Mouse (Mus musculus): ENCODE results near the gene Zfp772.
"Not testable (repeated sequence)": the region's sequence is repeated elsewhere in the genome, so short reads cannot be mapped to it uniquely, and the experiment has no call there.

Gene Zfp772

GRCm38 (mm10) chr7:7209313-7210151, at the start of gene Zfp772:
Gene Zfp772 (minus strand): TSS chr7:7209998.
- Histone ChIP-seq H3K4me3 (replicated peaks; ENCODE audit: low read length) (peak within 1 kb of the TSS; percentile 82), H3K36me3 (ENCODE audit: insufficient read depth, low read length) (peaks cover 16% of the 10 kb centered on the region)
- not testable (repeated sequence) for H3K27me3 ChIP-seq (ENCODE audit: insufficient read depth, low read length); H3K9me3 ChIP-seq (ENCODE audit: low read length); H3K4me1 ChIP-seq (replicated peaks; ENCODE audit: low read depth, low read length)

DNA sequence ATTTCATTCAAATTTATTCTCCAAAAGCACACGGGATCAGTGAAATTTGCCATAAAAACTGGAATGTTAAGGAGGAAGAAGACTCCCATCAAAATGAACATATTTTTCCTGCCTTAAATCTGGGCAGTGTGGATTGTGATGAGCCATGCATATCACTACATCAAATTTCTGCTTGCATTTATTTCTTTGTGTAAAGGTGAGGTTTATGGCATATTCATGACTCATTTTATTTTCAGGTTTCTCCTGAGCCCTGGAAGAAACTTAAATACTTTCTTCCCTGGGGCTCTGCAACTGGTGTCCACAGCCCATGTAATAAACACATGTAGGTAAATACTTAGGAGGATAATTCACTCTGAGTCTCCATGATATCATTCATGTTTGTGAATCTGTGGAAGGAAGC, 37.4 kb upstream of the Zfp772 start, which contains the start of gene Vmn2r29:
TSS of gene Vmn2r29 (minus strand) at position 101 of the 400 bp plus-strand sequence.
- H3K4me3 ChIP-seq (replicated peaks; ENCODE audit: low read length); H3K9me3 ChIP-seq (ENCODE audit: low read length); H3K27me3 ChIP-seq (ENCODE audit: insufficient read depth, low read length); H3K36me3 ChIP-seq (ENCODE audit: insufficient read depth, low read length); H3K4me1 ChIP-seq (replicated peaks; ENCODE audit: low read depth, low read length): not testable (repeated sequence)

DNA sequence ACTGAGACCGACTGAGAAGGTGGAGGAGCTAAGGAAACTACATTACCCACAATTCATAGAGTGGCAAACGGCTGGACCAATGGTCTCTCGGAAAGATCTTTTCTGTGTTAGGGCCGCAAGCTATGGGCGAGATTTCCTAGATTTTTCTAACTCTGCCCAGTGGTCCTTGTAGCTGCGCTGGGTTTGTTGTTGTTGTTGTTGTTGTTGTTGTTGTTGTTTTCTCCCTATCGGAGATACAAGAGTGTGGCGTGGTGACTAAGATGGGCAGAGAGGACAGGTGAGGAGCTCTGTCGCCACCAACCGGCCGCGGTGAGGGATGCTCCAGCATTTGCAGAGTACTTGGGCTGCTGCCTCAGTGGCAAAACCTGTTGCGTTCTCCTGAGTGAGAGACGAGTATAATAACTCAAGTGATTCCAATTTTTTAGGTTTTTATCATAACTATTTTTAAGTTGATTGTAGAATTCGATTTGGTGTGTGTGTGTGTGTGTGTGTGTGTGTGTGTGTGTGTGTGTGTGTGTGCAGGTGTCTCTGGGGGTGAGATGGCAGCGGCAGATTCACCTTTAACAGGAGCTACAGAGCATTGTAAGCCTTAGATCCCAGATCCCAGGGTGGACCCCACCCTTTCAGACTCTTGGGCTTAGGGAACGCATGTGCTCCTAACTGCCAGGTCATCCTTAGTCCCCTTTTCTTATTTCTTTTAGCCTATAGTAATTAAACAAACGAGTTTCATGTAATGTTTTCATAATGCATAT, 21.4 kb downstream of the Zfp772 start:
- Histone ChIP-seq H3K27me3 (ENCODE audit: insufficient read depth, low read length) (no peaks in the 10 kb centered on the region), H3K4me1 (replicated peaks; ENCODE audit: low read depth, low read length) (peaks cover 7% of the 10 kb centered on the region; the same call in 1 of the 2 replicates)
- TF ChIP-seq POU5F1 (IDR thresholded peaks at IDR 0.05; ENCODE audit: borderline replicate concordance, low read length) (no peak), NANOG (IDR thresholded peaks at IDR 0.05; ENCODE audit: borderline replicate concordance, low read length) (no peak), CTCF (conservative IDR thresholded peaks at IDR 0.05; ENCODE audit: low read length) (peak; percentile 36)

GRCm38 (mm10) chr7:7187417-7188190, 22.2 kb downstream of the Zfp772 start:
- Histone ChIP-seq H3K4me3 (replicated peaks; ENCODE audit: low read length) (peak overlapping the region; percentile 78), H3K9me3 (ENCODE audit: low read length) (no peaks in the 10 kb centered on the region), H3K27me3 (ENCODE audit: insufficient read depth, low read length) (no peaks in the 10 kb centered on the region), H3K36me3 (ENCODE audit: insufficient read depth, low read length) (peaks cover 10% of the 10 kb centered on the region), H3K4me1 (replicated peaks; ENCODE audit: low read depth, low read length) (peaks cover 7% of the 10 kb centered on the region; the same call in 1 of the 2 replicates)
- TF ChIP-seq CTCF (conservative IDR thresholded peaks at IDR 0.05; ENCODE audit: low read length), result no peak
- no peak for TF ChIP-seq POU5F1 (IDR thresholded peaks at IDR 0.05; ENCODE audit: borderline replicate concordance, low read length)
- no peak for TF ChIP-seq NANOG (IDR thresholded peaks at IDR 0.05; ENCODE audit: borderline replicate concordance, low read length)

More for the DNA sequence above, 21.4 kb downstream of the Zfp772 start:
- H3K36me3 ChIP-seq (ENCODE audit: insufficient read depth, low read length), result 0 out of 2 replicates have a peak, but pooled peaks cover 3% of the 10 kb centered on the region
- H3K9me3 ChIP-seq (ENCODE audit: low read length), result no peaks in the 10 kb centered on the region
- peak overlapping the region; percentile 78 for H3K4me3 ChIP-seq (replicated peaks; ENCODE audit: low read length)

GRCm38 (mm10) chr7:7185897-7186296, 23.9 kb downstream of the Zfp772 start:
- no peaks in the 10 kb centered on the region for H3K9me3 ChIP-seq (ENCODE audit: low read length)
- peaks cover 27% of the 10 kb centered on the region for H3K36me3 ChIP-seq (ENCODE audit: insufficient read depth, low read length)
- H3K27me3 ChIP-seq (ENCODE audit: insufficient read depth, low read length), result no peaks in the 10 kb centered on the region
- TF ChIP-seq POU5F1 (IDR thresholded peaks at IDR 0.05; ENCODE audit: borderline replicate concordance, low read length), result no peak
- no peak overlapping the region for H3K4me3 ChIP-seq (replicated peaks; ENCODE audit: low read length)
- peaks cover 7% of the 10 kb centered on the region; the same call in 1 of the 2 replicates for H3K4me1 ChIP-seq (replicated peaks; ENCODE audit: low read depth, low read length)

- peak within 1 kb of the TSS; percentile 88 for H3K4me3 ChIP-seq (replicated peaks; ENCODE audit: low read length)
- TF ChIP-seq NANOG (IDR thresholded peaks at IDR 0.05; ENCODE audit: borderline replicate concordance, low read length), result no peak
- no peak for TF ChIP-seq CTCF (conservative IDR thresholded peaks at IDR 0.05; ENCODE audit: low read length)
- no peak for TF ChIP-seq POU5F1 (IDR thresholded peaks at IDR 0.05; ENCODE audit: borderline replicate concordance, low read length)
These were observed 38.3 kb downstream of the Zfp772 start, which contains the start of gene Zfp418 for GRCm38 (mm10) chr7:7171227-7172147. Gene Zfp418 (plus strand): TSS chr7:7171330.

More at GRCm38 (mm10) chr7:7171227-7172147, 38.3 kb downstream of the Zfp772 start, which contains the start of gene Zfp418:
- no peaks in the 10 kb centered on the region for H3K27me3 ChIP-seq (ENCODE audit: insufficient read depth, low read length)
- peaks cover 34% of the 10 kb centered on the region for H3K9me3 ChIP-seq (ENCODE audit: low read length)
- peaks cover 29% of the 10 kb centered on the region for H3K36me3 ChIP-seq (ENCODE audit: insufficient read depth, low read length)
- peaks cover 4% of the 10 kb centered on the region for H3K4me1 ChIP-seq (replicated peaks; ENCODE audit: low read depth, low read length)
